Mouse (Mus musculus) liver, adult (tissue): ENCODE measurements around the gene Padi2.

Source experiments
- GATA4 ChIP-seq: IDR thresholded peaks from 2 replicates; pipeline ENCODE4 v1.6.1; 2014; ENCODE audit warnings: mild to moderate bottlenecking, low read length; ENCODE audit not compliant: insufficient replicate concordance

Gene Padi2

DNA sequence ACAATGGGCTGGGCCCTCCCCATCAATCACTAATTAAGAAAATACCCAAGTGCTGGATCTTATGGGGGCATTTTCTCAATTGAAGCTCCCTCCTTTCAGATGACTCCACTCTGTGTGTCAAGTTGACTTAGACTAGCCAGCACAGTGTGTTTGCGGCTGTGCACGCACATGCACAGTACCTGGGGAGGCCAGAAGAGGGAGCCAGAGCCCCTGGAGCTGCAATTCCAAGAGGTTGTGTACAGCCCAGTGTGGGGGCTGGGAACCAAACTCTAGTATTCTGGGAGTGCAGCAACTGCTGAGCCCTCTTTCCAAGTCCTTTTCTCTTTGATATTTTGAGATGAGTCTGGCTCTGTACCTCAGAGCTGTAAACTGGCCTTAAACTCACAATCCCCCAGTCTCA, 75.5 kb downstream of the Padi2 start:
- no peak for TF ChIP-seq GATA4

DNA sequence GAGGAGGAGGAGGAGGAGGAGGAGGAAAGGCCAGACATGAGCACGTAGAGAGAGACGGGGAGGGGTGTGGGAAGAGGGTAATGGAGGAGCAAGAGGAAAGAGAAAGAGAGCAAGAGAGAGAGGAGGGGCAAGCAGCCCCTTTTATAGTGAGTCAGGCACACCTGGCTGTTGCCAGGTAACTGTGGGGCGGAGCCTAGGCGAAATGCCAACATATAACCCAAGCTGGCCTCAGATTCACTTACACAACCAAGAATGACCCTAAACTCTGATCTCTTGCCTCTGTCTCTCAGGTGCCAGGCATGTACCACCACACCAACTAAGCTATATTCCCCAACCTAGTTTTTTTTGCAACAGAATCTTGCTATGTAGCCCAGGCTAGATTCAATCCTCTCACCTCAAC, 76.7 kb downstream of the Padi2 start:
- TF ChIP-seq GATA4 = no peak

- no peak for TF ChIP-seq GATA4
Measured at GRCm38 (mm10) chr4:140983442-140983841, 77.3 kb downstream of the Padi2 start.

- TF ChIP-seq GATA4 = no peak
Measured at GRCm38 (mm10) chr4:140984544-140984943, 78.4 kb downstream of the Padi2 start.

GRCm38 (mm10) chr4:140986024-140986710, 80.0 kb downstream of the Padi2 start:
- TF ChIP-seq GATA4 = no peak

- no peak for TF ChIP-seq GATA4
Measured at GRCm38 (mm10) chr4:140986711-140987395, 80.7 kb downstream of the Padi2 start, which contains the start of gene Atp13a2. Gene Atp13a2 (plus strand): TSS chr4:140986873.

DNA sequence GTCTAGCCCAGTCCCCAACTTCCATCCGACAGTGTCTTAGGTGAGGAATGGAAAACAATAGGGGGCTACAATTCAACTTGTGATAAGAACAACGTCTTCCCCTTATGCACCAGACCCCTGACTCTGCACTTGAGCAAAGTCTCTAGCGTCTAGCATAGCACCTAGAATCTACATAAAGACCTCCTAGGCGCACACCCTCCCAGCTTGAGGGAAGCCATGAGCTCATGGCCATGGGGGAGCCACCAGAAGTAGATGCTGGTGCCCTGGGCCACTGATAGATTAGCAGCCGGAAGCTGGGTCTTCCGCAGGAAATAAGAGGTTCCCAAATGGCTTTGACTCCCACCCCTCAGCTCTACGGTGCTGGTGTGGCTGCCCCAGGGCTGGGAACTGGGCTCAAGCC, 81.3 kb downstream of the Padi2 start:
- no peak for TF ChIP-seq GATA4

GRCm38 (mm10) chr4:140988706-140989290, 82.7 kb downstream of the Padi2 start:
- no peak for TF ChIP-seq GATA4

DNA sequence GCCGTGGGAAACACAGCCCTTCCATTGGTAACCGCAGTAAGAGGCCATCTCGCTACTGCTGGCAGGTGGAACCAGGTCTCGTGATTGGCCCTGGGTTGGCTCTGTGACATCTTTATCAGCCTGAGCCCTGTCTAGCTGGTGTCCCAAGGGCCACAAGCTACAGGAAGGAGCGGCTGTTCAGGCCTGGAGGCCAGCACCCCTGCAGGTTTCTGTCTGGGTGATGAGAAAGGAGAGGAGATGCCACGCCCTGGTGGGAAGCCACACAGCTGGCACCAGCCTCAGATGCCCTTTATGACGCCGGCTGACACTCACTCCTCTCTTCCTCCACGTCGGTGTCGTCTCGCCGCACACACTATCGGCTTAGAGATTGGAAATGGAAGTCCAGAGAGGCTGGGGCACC, 83.3 kb downstream of the Padi2 start:
- TF ChIP-seq GATA4 = no peak

DNA sequence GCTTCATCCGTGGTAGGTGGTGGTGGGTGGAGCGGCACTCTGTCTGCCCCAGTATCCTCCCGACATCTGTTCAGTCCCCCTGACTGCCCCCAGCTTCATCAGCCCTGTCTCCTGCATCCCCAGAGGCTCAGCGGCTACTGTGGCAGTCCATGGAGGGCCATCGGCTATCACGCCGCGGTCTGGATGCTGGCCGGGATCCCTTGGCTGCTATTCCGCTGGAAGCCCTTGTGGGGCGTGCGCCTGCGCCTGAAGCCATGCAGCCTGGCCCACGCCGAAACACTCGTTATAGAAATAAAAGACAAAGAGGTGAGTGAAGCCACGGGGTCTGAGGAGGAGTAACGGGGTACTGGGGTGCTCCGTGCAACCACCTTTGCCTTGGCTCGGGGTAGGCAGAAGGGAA, 86.1 kb downstream of the Padi2 start:
- no peak for TF ChIP-seq GATA4

GRCm38 (mm10) chr4:140993846-140994245, 87.7 kb downstream of the Padi2 start:
- TF ChIP-seq GATA4 = no peak

- no peak for TF ChIP-seq GATA4
Measured at GRCm38 (mm10) chr4:140995811-140996210, 89.7 kb downstream of the Padi2 start.

- TF ChIP-seq GATA4 = no peak
Measured at GRCm38 (mm10) chr4:140996812-140997211, 90.7 kb downstream of the Padi2 start.
